In genomic region chr6:53818264-53818731, GRCm38 (mm10) we compare ENCODE assay signal across 8 mouse cellular contexts. TPM values are rescaled to one million over a fixed set of nuclear protein-coding genes. Genes with fewer than 3 reads are reported as not detected.
DNase-seq lines count a peak whose midpoint lies in the region; ATAC-seq lines count a peak whose summit lies in the region.

No protein-coding gene starts in this region.

- peak; percentile 53; the same call in 1 of the 2 replicates for ATAC-seq in hindbrain, embryonic 14.5 days (ENCODE audit: low FRiP score)
- ATAC-seq in megakaryocyte, adult 5-6 weeks (ENCODE audit: poor library complexity, severe bottlenecking) = 0 out of 2 replicates have a peak, but pooled peaks have one; percentile 30

- whole genome bisulfite sequencing in hindbrain, embryonic 14.5 days = under 1% methylated on average over 42 of the region's 42 CpGs

- H3K4me2 ChIP-seq in hindbrain, embryonic 14.5 days (replicated peaks) = peak overlapping the region; percentile 90

- no peaks in the 10 kb centered on the region for H3K36me3 ChIP-seq in hindbrain, embryonic 14.5 days (replicated peaks; ENCODE audit: control insufficient read depth, insufficient read depth)

- peak; percentile 78 to 82 for DNase-seq in adrenal gland, adult 18-20 months (ENCODE audit: low spot score in 2 of 2)
- DNase-seq in cerebellum, postnatal 25 days = peak; percentile 77 to 88
- DNase-seq in frontal cortex, postnatal 36 days (ENCODE audit: low spot score in 2 of 2) = peak; percentile 39 to 54
- DNase-seq in hindbrain, embryonic 14.5 days (ENCODE audit: low spot score) = peak; percentile 68
- peak; percentile 45 to 62 for DNase-seq in left cerebral cortex, postnatal 14 days (ENCODE audit: low spot score in 2 of 2)
- peak; percentile 78 for DNase-seq in right cerebral cortex, postnatal 14 days
- DNase-seq in thymus, postnatal 10 days (ENCODE audit: low spot score in 2 of 2) = no peak

- peak overlapping the region; percentile 63 for H3K9ac ChIP-seq in hindbrain, embryonic 14.5 days

- H3K9me3 ChIP-seq in hindbrain, embryonic 14.5 days (ENCODE audit: control insufficient read depth, low read length) = no peaks in the 10 kb centered on the region

- intact Hi-C loops in left cerebral cortex, postnatal 14 days (cut with DNase I) = no loop called here

- peak overlapping the region; percentile 51 for H3K4me3 ChIP-seq in hindbrain, embryonic 14.5 days (replicated peaks; ENCODE audit: low read length)

- H3K4me1 ChIP-seq in hindbrain, embryonic 14.5 days (replicated peaks; ENCODE audit: control insufficient read depth, insufficient read depth, low read length) = peaks cover 35% of the 10 kb centered on the region; the same call in 1 of the 2 replicates

- peaks cover 65% of the 10 kb centered on the region for H3K27me3 ChIP-seq in hindbrain, embryonic 14.5 days (ENCODE audit: control insufficient read depth, insufficient read depth, low read length)

- 0 out of 2 replicates have a peak overlapping the region, but pooled peaks have one; percentile 20 for H3K27ac ChIP-seq in hindbrain, embryonic 14.5 days

RNA-seq across cellular contexts. Expression of gene Tril, which starts 2.3 kb away (rescaled TPM):
- 1 to 10 TPM; 4.9 to 6.2 TPM for total RNA-seq in adrenal gland, adult 18-20 months (2021)
- 14.3 and 16.2 TPM in 2 replicates for polyA plus RNA-seq in hindbrain, embryonic 14.5 days (2014; fragmentation: Nextera tagmentation; extraction: Ambion mirVana)
- 10 to 100 TPM; 43.0 to 47.2 TPM for total RNA-seq in left cerebral cortex, postnatal 14 days (2021)
- total RNA-seq in megakaryocyte, adult 5-6 weeks (2015) = not detected in 2 replicates
- total RNA-seq in megakaryocyte, adult 5-6 weeks (2017) = not detected in 2 replicates

Comparison
In these comparisons a context has a peak if more than half of its experiments do, and no peak if none do; other contexts are left out.
1. DNase-seq: peak in adrenal gland, adult 18-20 months (2 of 2), cerebellum, postnatal 25 days (2 of 2), frontal cortex, postnatal 36 days (2 of 2), hindbrain, embryonic 14.5 days (single experiment), left cerebral cortex, postnatal 14 days (2 of 2) and right cerebral cortex, postnatal 14 days (single experiment); none in thymus, postnatal 10 days (0 of 2).
2. RNA of gene Tril, which starts 2.3 kb away (total RNA-seq): 43.0 to 47.2 TPM in left cerebral cortex, postnatal 14 days; 4.9 to 6.2 TPM in adrenal gland, adult 18-20 months and not detected in megakaryocyte, adult 5-6 weeks; every median in the first group is over 4 times any median in the second.